Mouse (Mus musculus) hindbrain, postnatal 0 days (tissue): ENCODE measurements around the gene Adk. TPM values are rescaled to one million over a fixed set of nuclear protein-coding genes. Genes with fewer than 3 reads are reported as not detected.
"Not testable (repeated sequence)": the region's sequence is repeated elsewhere in the genome, so short reads cannot be mapped to it uniquely, and the experiment has no call there.

Source experiments
- ATAC-seq: fragments of 200-750 bp; cut with Nextera tagmentation; 2 replicates; pipeline ENCODE4 v1.8.0; 2017; ENCODE audit warnings: mild to moderate bottlenecking, moderate TSS enrichment, moderate library complexity
- DNase-seq: peaks from one replicate; pipeline ENCODE4 v3.0.0-alpha.2; 2015; ENCODE audit warnings: low spot score
- H3K27ac ChIP-seq: fragments of 300-500 bp; sonication (generic); 2 replicates; pipeline ENCODE4 v1.5.1; 2014; ENCODE audit warnings: mild to moderate bottlenecking
- H3K27me3 ChIP-seq: fragments of 300-500 bp; sonication (generic); 2 replicates; pipeline ENCODE4 v1.6.1; 2014; ENCODE audit warnings: low read length, mixed read lengths; ENCODE audit not compliant: insufficient read depth
- H3K36me3 ChIP-seq: fragments of 300-500 bp; sonication (generic); 2 replicates; pipeline ENCODE4 v1.6.1; 2014; ENCODE audit warnings: low read length, mixed read lengths; ENCODE audit not compliant: insufficient read depth
- H3K4me1 ChIP-seq: fragments of 300-500 bp; sonication (generic); 2 replicates; pipeline ENCODE4 v1.6.1; 2014; ENCODE audit warnings: antibody characterized with exemption, low read length, mixed read lengths; ENCODE audit not compliant: insufficient read depth
- H3K4me2 ChIP-seq: fragments of 300-500 bp; sonication (generic); 2 replicates; pipeline ENCODE4 v1.6.1; 2014; ENCODE audit warnings: low read depth, mild to moderate bottlenecking, low read length, moderate library complexity, mixed read lengths
- H3K4me3 ChIP-seq: fragments of 300-500 bp; sonication (generic); 2 replicates; pipeline ENCODE4 v1.5.1; 2014; ENCODE audit warnings: low read length
- H3K9ac ChIP-seq: fragments of 300-500 bp; sonication (generic); replicated peaks from 2 replicates; pipeline ENCODE4 v1.6.1; 2014; ENCODE audit warnings: mild to moderate bottlenecking, low read length, moderate library complexity, mixed read lengths
- H3K9me3 ChIP-seq: fragments of 300-500 bp; sonication (generic); 2 replicates; pipeline ENCODE4 v1.6.1; 2016; ENCODE audit warnings: low read length, mixed read lengths
- CTCF ChIP-seq: IDR thresholded peaks from 2 replicates; pipeline ENCODE4 v1.5.1; 2016; ENCODE audit warnings: antibody characterized with exemption, control low read depth, low read depth
- WGBS: fragments of 180-500 bp; shearing (Covaris S2); extraction: QIAGEN DNeasy Blood & Tissue Kit; methylation state at CpG from one replicate; pipeline ENCODE4 v1.1.7; 2014; 5-methylcytosine and 5-hydroxymethylcytosine counted together
- polyA plus RNA-seq: library from polyadenylated mRNA; unstranded; fragments of >200 nt; fragmentation: Nextera tagmentation; extraction: Ambion mirVana; gene quantifications from 2 replicates; pipeline ENCODE4 v1.2.1, GENCODE M21; 2015
- total RNA-seq: library from RNA; depleted of rRNA; stranded (reverse); fragments of >200 nt; gene quantifications from 2 replicates; pipeline ENCODE4 v1.2.3, GENCODE M21; 2014

The Adk gene
- total and polyA plus RNA-seq, 2 experiments from 2014 or later, result 27.4 to 63.5 TPM

GRCm38 (mm10) chr14:21462398-21462797, 410.0 kb downstream of the Adk start:
- TF ChIP-seq CTCF, result no peak
- DNase-seq, result no peak

DNA sequence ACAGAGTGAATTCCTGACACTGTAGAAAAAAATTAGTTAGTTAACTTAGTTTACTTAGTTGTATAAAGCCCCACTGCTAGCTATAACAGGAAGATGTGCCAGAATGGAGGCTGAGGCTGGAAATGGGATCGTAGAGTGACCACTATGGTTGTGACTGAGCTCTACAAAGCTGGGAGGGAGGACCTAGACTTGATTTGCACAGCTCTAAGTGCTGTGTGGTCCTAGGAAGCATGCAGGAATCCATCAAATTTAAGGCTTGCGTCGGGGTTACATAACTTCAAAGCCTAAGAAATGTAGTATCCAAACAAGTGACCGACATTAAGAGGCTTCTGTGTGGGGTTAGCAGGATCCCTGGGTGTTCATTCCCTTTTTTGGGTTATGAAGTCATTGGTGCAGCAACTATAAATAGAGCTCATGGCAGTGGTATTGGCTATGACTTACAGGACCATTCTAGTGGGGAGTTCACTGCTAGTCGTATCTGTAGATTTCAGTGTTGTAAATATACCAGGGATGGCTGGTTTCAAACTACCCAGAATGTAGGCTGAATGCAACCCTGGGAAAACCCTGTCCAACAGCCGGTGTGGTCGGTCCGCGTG, 410.8 kb downstream of the Adk start:
- Histone ChIP-seq H3K9ac (no peak overlapping the region), H3K27ac (no peak overlapping the region), H3K9me3 (no peaks in the 10 kb centered on the region), H3K4me2 (no peak overlapping the region), H3K4me1 (no peaks in the 10 kb centered on the region), H3K4me3 (no peak overlapping the region), H3K36me3 (no peaks in the 10 kb centered on the region), H3K27me3 (no peaks in the 10 kb centered on the region)
- 93% methylated on average over 9 of the region's 9 CpGs for WGBS
- no peak for ATAC-seq
- TF ChIP-seq CTCF, result no peak
- DNase-seq, result no peak

More at GRCm38 (mm10) chr14:21462398-21462797, 410.0 kb downstream of the Adk start:
- Histone ChIP-seq H3K4me1 (no peaks in the 10 kb centered on the region), H3K36me3 (no peaks in the 10 kb centered on the region), H3K4me3 (no peak overlapping the region), H3K27ac (no peak overlapping the region), H3K9ac (no peak overlapping the region), H3K27me3 (no peaks in the 10 kb centered on the region), H3K4me2 (no peak overlapping the region), H3K9me3 (no peaks in the 10 kb centered on the region)
- ATAC-seq, result no peak
- WGBS, result 90% methylated on average over 3 of the region's 3 CpGs

- Histone ChIP-seq H3K4me2 (no peak overlapping the region), H3K4me3 (no peak overlapping the region), H3K9me3 (no peaks in the 10 kb centered on the region), H3K4me1 (no peaks in the 10 kb centered on the region), H3K36me3 (no peaks in the 10 kb centered on the region), H3K9ac (no peak overlapping the region), H3K27me3 (no peaks in the 10 kb centered on the region), H3K27ac (no peak overlapping the region)
- no peak for ATAC-seq
- WGBS, result 85% methylated on average over 5 of the region's 5 CpGs
- TF ChIP-seq CTCF, result no peak
- DNase-seq, result no peak
Measured at GRCm38 (mm10) chr14:21470386-21470785, 418.0 kb downstream of the Adk start.

DNA sequence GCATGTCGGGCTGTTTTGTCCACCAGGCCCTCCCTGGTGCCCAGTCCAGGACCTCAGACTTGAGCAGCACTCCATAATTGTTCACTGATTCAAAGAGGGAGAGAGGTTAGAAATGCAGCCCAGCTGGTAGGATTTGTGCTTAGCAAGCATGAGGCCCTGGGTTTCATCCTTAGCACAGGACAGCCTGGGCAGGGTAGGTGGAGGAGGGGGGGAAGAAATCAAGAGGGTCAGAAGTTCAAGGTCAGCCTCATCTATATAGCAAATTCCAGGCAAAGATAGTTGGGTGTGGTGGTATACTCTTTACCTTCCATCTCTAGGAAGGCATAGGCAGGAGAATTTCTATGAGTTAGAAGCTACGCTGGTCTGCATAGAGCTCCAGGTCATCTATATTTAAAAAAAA, 419.6 kb downstream of the Adk start:
- no peaks in the 10 kb centered on the region for H3K27me3 ChIP-seq
- TF ChIP-seq CTCF, result no peak
- no peaks in the 10 kb centered on the region for H3K9me3 ChIP-seq
- no peak overlapping the region for H3K9ac ChIP-seq
- H3K27ac ChIP-seq, result no peak overlapping the region
- no peak overlapping the region for H3K4me2 ChIP-seq
- DNase-seq (no peak), ATAC-seq (no peak)
- WGBS, result 98% methylated on average over 2 of the region's 2 CpGs
- no peak overlapping the region for H3K4me3 ChIP-seq
- no peaks in the 10 kb centered on the region for H3K36me3 ChIP-seq
- H3K4me1 ChIP-seq, result no peaks in the 10 kb centered on the region

DNA sequence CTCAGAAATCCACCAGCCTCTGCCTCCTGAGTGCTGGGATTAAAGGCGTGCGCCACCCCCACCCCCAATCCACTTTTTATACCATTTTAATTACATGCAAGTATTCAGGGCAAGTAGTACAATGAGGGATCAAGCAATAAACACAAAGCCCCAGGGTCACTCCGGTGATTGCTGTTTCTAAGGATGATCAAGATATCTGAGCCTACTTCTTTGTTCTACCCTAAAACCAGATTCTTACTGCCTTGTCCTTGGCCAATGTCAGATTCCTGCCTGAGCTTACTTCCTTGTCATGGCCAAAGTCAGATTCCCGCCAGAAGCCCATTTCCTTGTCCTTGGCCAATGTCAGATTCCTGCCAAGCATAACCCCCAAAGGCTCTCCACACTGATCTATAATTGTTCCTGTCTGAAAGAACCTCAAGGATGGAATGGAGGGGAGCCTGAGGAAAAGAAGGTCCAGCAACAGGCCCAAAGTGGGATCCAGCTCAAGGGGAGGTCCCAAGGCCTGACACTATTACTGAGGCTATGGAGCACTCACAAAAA, 422.3 kb downstream of the Adk start:
- not testable (repeated sequence) for H3K36me3 ChIP-seq, H3K4me1 ChIP-seq, H3K9ac ChIP-seq, DNase-seq, ATAC-seq, H3K27ac ChIP-seq, H3K9me3 ChIP-seq, H3K4me3 ChIP-seq, H3K4me2 ChIP-seq, H3K27me3 ChIP-seq
- WGBS, result 79% methylated on average over 4 of the region's 4 CpGs

- Histone ChIP-seq H3K27me3 (no peaks in the 10 kb centered on the region), H3K4me2 (no peak overlapping the region), H3K4me1 (no peaks in the 10 kb centered on the region), H3K4me3 (no peak overlapping the region), H3K9me3 (no peaks in the 10 kb centered on the region), H3K27ac (no peak overlapping the region), H3K9ac (no peak overlapping the region), H3K36me3 (no peaks in the 10 kb centered on the region)
- ATAC-seq (no peak), DNase-seq (no peak)
- 77% methylated on average over 2 of the region's 2 CpGs for WGBS
- no peak for TF ChIP-seq CTCF
Measured at GRCm38 (mm10) chr14:21477181-21477580, 424.8 kb downstream of the Adk start.

DNA sequence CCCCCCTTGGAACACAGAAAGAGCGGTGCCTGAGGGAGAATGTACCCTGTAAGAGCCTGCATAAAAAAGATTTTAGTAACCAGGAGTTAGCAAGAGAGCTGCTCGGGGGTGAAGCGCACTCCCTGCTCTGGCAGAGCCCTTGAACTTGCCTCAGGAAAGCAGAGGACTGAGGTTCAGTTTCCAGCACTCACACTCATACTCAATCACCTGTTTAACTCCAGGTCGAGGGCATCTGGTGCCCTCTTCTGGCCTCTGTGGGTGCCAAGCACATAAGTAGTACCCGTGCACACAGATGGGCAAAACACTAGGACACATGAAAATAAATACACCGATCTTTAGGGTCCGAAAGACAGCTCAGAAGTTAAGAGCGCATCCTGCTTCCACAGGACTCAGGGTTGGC, 427.2 kb downstream of the Adk start:
- Histone ChIP-seq H3K27me3 (no peaks in the 10 kb centered on the region), H3K9ac (no peak overlapping the region), H3K36me3 (no peaks in the 10 kb centered on the region), H3K4me2 (no peak overlapping the region), H3K4me1 (no peaks in the 10 kb centered on the region), H3K27ac (no peak overlapping the region), H3K9me3 (no peaks in the 10 kb centered on the region), H3K4me3 (no peak overlapping the region)
- WGBS, result 95% methylated on average over 8 of the region's 8 CpGs
- no peak for TF ChIP-seq CTCF
- ATAC-seq (no peak), DNase-seq (no peak)
